Mouse (Mus musculus): Measurements from ENCODE around the gene Tymp. TPM values are rescaled to one million over a fixed set of nuclear protein-coding genes. Genes with fewer than 3 reads are reported as not detected.

The Tymp gene
- total RNA-seq, 1 experiment: 0.94 TPM

- TF ChIP-seq MAFK (IDR thresholded peaks at IDR 0.05; ENCODE audit: insufficient read depth, low read depth, low read length): no peak
- no peak for TF ChIP-seq HCFC1 (IDR thresholded peaks at IDR 0.05; ENCODE audit: borderline replicate concordance, insufficient read depth, low read length)
- TF ChIP-seq ZNF384 (IDR thresholded peaks at IDR 0.05; ENCODE audit: low read depth, low read length): no peak
- no peak for TF ChIP-seq ZC3H11A (IDR thresholded peaks at IDR 0.05; ENCODE audit: borderline replicate concordance, low read depth, low read length)
- TF ChIP-seq CHD2 (IDR thresholded peaks at IDR 0.05; ENCODE audit: low read depth, low read length): no peak
- H3K9ac ChIP-seq (ENCODE audit: insufficient read depth, low read depth, low read length, poor library complexity, severe bottlenecking): no peak overlapping the region
These were observed 35.2 kb downstream of the Tymp start for GRCm38 (mm10) chr15:89341678-89342077.

GRCm38 (mm10) chr15:89340136-89340535 is 36.7 kb downstream of the Tymp start:
- no peak for DNase-seq (ENCODE audit: low read depth, low spot score)
- H3K36me3 ChIP-seq (ENCODE audit: control insufficient read depth, insufficient read depth, low read length, poor library complexity, severe bottlenecking): no peaks in the 10 kb centered on the region
- H3K4me1 ChIP-seq (ENCODE audit: control insufficient read depth in 2 of 2, insufficient read depth in 2 of 2, low read length in 2 of 2, poor library complexity in 1 of 2): 0 out of 4 replicates have a peak, but pooled peaks cover 0 to 4% of the 10 kb centered on the region in 2 experiments
- in situ Hi-C loops (cut with MboI; ENCODE audit: low sequenced_read_pairs in 2 of 2, unreplicated experiment in 2 of 2): no loop called here
- H3K9me3 ChIP-seq (ENCODE audit: control insufficient read depth, insufficient read depth, low read depth, low read length): 0 out of 2 replicates have a peak, but pooled peaks cover 1% of the 10 kb centered on the region
- H3K4me3 ChIP-seq (ENCODE audit: insufficient read depth in 1 of 2, low read depth in 1 of 2, low read length in 2 of 2, poor library complexity in 1 of 2, severe bottlenecking in 1 of 2): no peak overlapping the region
- TF ChIP-seq HCFC1 (IDR thresholded peaks at IDR 0.05; ENCODE audit: borderline replicate concordance, insufficient read depth, low read length): no peak
- no peak for TF ChIP-seq MAFK (IDR thresholded peaks at IDR 0.05; ENCODE audit: insufficient read depth, low read depth, low read length)
- no peak for TF ChIP-seq CHD2 (IDR thresholded peaks at IDR 0.05; ENCODE audit: low read depth, low read length)
- TF ChIP-seq ZC3H11A (IDR thresholded peaks at IDR 0.05; ENCODE audit: borderline replicate concordance, low read depth, low read length): no peak
- TF ChIP-seq ZNF384 (IDR thresholded peaks at IDR 0.05; ENCODE audit: low read depth, low read length): no peak
- no peak overlapping the region for H3K27ac ChIP-seq (ENCODE audit: insufficient read depth, low read depth, low read length, poor library complexity, severe bottlenecking)
- H3K9ac ChIP-seq (ENCODE audit: insufficient read depth, low read depth, low read length, poor library complexity, severe bottlenecking): no peak overlapping the region

More at GRCm38 (mm10) chr15:89341678-89342077, 35.2 kb downstream of the Tymp start:
- Histone ChIP-seq H3K9me3 (ENCODE audit: control insufficient read depth, insufficient read depth, low read depth, low read length) (0 out of 2 replicates have a peak, but pooled peaks cover 1% of the 10 kb centered on the region), H3K36me3 (ENCODE audit: control insufficient read depth, insufficient read depth, low read length, poor library complexity, severe bottlenecking) (no peaks in the 10 kb centered on the region), H3K27ac (ENCODE audit: insufficient read depth, low read depth, low read length, poor library complexity, severe bottlenecking) (no peak overlapping the region), H3K4me1 (ENCODE audit: control insufficient read depth in 2 of 2, insufficient read depth in 2 of 2, low read length in 2 of 2, poor library complexity in 1 of 2) (no peaks in the 10 kb centered on the region), H3K4me3 (ENCODE audit: insufficient read depth in 1 of 2, low read depth in 1 of 2, low read length in 2 of 2, poor library complexity in 1 of 2, severe bottlenecking in 1 of 2) (no peak overlapping the region)
- DNase-seq (ENCODE audit: low read depth, low spot score): no peak
- in situ Hi-C loops (cut with MboI; ENCODE audit: low sequenced_read_pairs in 2 of 2, unreplicated experiment in 2 of 2): no loop called here

- H3K27ac ChIP-seq (ENCODE audit: insufficient read depth, low read depth, low read length, poor library complexity, severe bottlenecking): no peak overlapping the region
- 0 out of 4 replicates have a peak, but pooled peaks cover 0 to 4% of the 10 kb centered on the region in 2 experiments for H3K4me1 ChIP-seq (ENCODE audit: control insufficient read depth in 2 of 2, insufficient read depth in 2 of 2, low read length in 2 of 2, poor library complexity in 1 of 2)
- H3K9ac ChIP-seq (ENCODE audit: insufficient read depth, low read depth, low read length, poor library complexity, severe bottlenecking): no peak overlapping the region
- no peak for DNase-seq (ENCODE audit: low read depth, low spot score)
- in situ Hi-C loops (cut with MboI; ENCODE audit: low sequenced_read_pairs in 2 of 2, unreplicated experiment in 2 of 2): no loop called here
- H3K9me3 ChIP-seq (ENCODE audit: control insufficient read depth, insufficient read depth, low read depth, low read length): 0 out of 2 replicates have a peak, but pooled peaks cover 1% of the 10 kb centered on the region
- no peak overlapping the region for H3K4me3 ChIP-seq (ENCODE audit: insufficient read depth in 1 of 2, low read depth in 1 of 2, low read length in 2 of 2, poor library complexity in 1 of 2, severe bottlenecking in 1 of 2)
- H3K36me3 ChIP-seq (ENCODE audit: control insufficient read depth, insufficient read depth, low read length, poor library complexity, severe bottlenecking): no peaks in the 10 kb centered on the region
- TF ChIP-seq MAFK (IDR thresholded peaks at IDR 0.05; ENCODE audit: insufficient read depth, low read depth, low read length) (no peak), ZNF384 (IDR thresholded peaks at IDR 0.05; ENCODE audit: low read depth, low read length) (no peak), HCFC1 (IDR thresholded peaks at IDR 0.05; ENCODE audit: borderline replicate concordance, insufficient read depth, low read length) (no peak), CHD2 (IDR thresholded peaks at IDR 0.05; ENCODE audit: low read depth, low read length) (no peak), ZC3H11A (IDR thresholded peaks at IDR 0.05; ENCODE audit: borderline replicate concordance, low read depth, low read length) (no peak)
These were observed 37.1 kb downstream of the Tymp start for GRCm38 (mm10) chr15:89339696-89340095.

GRCm38 (mm10) chr15:89336422-89336821 is 40.4 kb downstream of the Tymp start:
- DNase-seq (ENCODE audit: low read depth, low spot score): no peak
- Histone ChIP-seq H3K36me3 (ENCODE audit: control insufficient read depth, insufficient read depth, low read length, poor library complexity, severe bottlenecking) (no peaks in the 10 kb centered on the region), H3K9me3 (ENCODE audit: control insufficient read depth, insufficient read depth, low read depth, low read length) (0 out of 2 replicates have a peak, but pooled peaks cover 1% of the 10 kb centered on the region), H3K4me1 (ENCODE audit: control insufficient read depth in 2 of 2, insufficient read depth in 2 of 2, low read length in 2 of 2, poor library complexity in 1 of 2) (0 out of 4 replicates have a peak, but pooled peaks cover 0 to 4% of the 10 kb centered on the region in 2 experiments), H3K4me3 (ENCODE audit: insufficient read depth in 1 of 2, low read depth in 1 of 2, low read length in 2 of 2, poor library complexity in 1 of 2, severe bottlenecking in 1 of 2) (peak overlapping the region; percentile 63 to 68), H3K27ac (ENCODE audit: insufficient read depth, low read depth, low read length, poor library complexity, severe bottlenecking) (no peak overlapping the region), H3K9ac (ENCODE audit: insufficient read depth, low read depth, low read length, poor library complexity, severe bottlenecking) (peak overlapping the region; percentile 45; the same call in 1 of the 2 replicates)
- in situ Hi-C loops (cut with MboI; ENCODE audit: low sequenced_read_pairs in 2 of 2, unreplicated experiment in 2 of 2): no loop called here
- TF ChIP-seq MAFK (IDR thresholded peaks at IDR 0.05; ENCODE audit: insufficient read depth, low read depth, low read length) (no peak), HCFC1 (IDR thresholded peaks at IDR 0.05; ENCODE audit: borderline replicate concordance, insufficient read depth, low read length) (no peak)
